Mouse (Mus musculus) CH12.LX (cell line): Measurements from ENCODE around the gene Cxcl10. TPM values are rescaled to one million over a fixed set of nuclear protein-coding genes. Genes with fewer than 3 reads are reported as not detected.

Source experiments
- DNase-seq: peaks from one replicate; pipeline ENCODE4 v3.0.0-alpha.2; 2013; ENCODE audit errors: extremely low read depth
- H3K27ac ChIP-seq: 2 replicates; pipeline ENCODE4 v1.5.1; 2012; ENCODE audit warnings: low read depth, mild to moderate bottlenecking, control low read depth, moderate library complexity; ENCODE audit not compliant: insufficient read depth
- H3K27me3 ChIP-seq: replicated peaks from 2 replicates; pipeline ENCODE3; 2012; ENCODE audit warnings: inconsistent platforms
- H3K36me3 ChIP-seq, 2 experiments: replicated peaks in 1 of 2; 2 replicates each; pipeline versions ENCODE3 to v1.6.1; 2012; ENCODE audit warnings: inconsistent platforms in 1 of 2, low read length in 1 of 2, mild to moderate bottlenecking in 1 of 2, mixed read lengths in 1 of 2, moderate library complexity in 1 of 2; ENCODE audit not compliant: control insufficient read depth in 1 of 2, insufficient read depth in 1 of 2
- H3K4me1 ChIP-seq, 2 experiments: 2 replicates each; pipeline ENCODE4 v1.6.1; 2012; ENCODE audit warnings: inconsistent platforms in 1 of 2, moderate library complexity in 1 of 2; ENCODE audit not compliant: insufficient read depth in 2 of 2, control insufficient read depth in 1 of 2
- H3K4me2 ChIP-seq: 2 replicates; pipeline ENCODE4 v1.6.1; 2012; ENCODE audit warnings: low read depth, mild to moderate bottlenecking, control low read depth; ENCODE audit not compliant: poor library complexity, insufficient read depth, severe bottlenecking
- H3K4me3 ChIP-seq, 3 experiments: fragments of 150-350 bp in 1 of 3; sonication (generic) in 1 of 3; replicated peaks in 1 of 3; 2 replicates each; pipeline versions ENCODE3 to v1.5.1; 2011 to 2012; ENCODE audit warnings: low read depth in 2 of 3, low read length in 2 of 3, mild to moderate bottlenecking in 2 of 3, moderate library complexity in 2 of 3, control low read depth in 1 of 3, improper control_type of control experiment in 1 of 3, inconsistent platforms in 1 of 3, mixed read lengths in 1 of 3; ENCODE audit not compliant: poor library complexity in 1 of 3
- H3K79me2 ChIP-seq: replicated peaks from 2 replicates; pipeline ENCODE4 v1.6.1; 2012; ENCODE audit warnings: mild to moderate bottlenecking, moderate library complexity; ENCODE audit not compliant: control insufficient read depth, poor library complexity, insufficient read depth, severe bottlenecking; ENCODE audit errors: extremely low read depth
- H3K9ac ChIP-seq: 2 replicates; pipeline ENCODE4 v1.6.1; 2012; ENCODE audit warnings: low read depth, mild to moderate bottlenecking, control low read depth, moderate library complexity; ENCODE audit not compliant: insufficient read depth
- H3K9me3 ChIP-seq: replicated peaks from 2 replicates; pipeline ENCODE3; 2012; ENCODE audit warnings: low read length, inconsistent platforms, mixed read lengths
- CTCF ChIP-seq, 2 experiments: IDR thresholded peaks in 1 of 2; conservative IDR thresholded peaks in 1 of 2; 2 replicates each; pipeline ENCODE4 v1.5.1; 2011 to 2012; ENCODE audit warnings: low read depth in 2 of 2, low read length in 2 of 2, improper control_type of control experiment in 1 of 2, inconsistent platforms in 1 of 2, mild to moderate bottlenecking in 1 of 2, moderate library complexity in 1 of 2
- E2F4 ChIP-seq: IDR thresholded peaks from 2 replicates; pipeline ENCODE4 v1.6.1; 2011; ENCODE audit warnings: low read depth, low read length, improper control_type of control experiment; ENCODE audit not compliant: insufficient replicate concordance
- ELF1 ChIP-seq: IDR thresholded peaks from 2 replicates; pipeline ENCODE4 v1.6.1; 2014; ENCODE audit warnings: low read depth, mild to moderate bottlenecking, inconsistent platforms, low read length, improper control_type of control experiment
- ETS1 ChIP-seq: conservative IDR thresholded peaks from 2 replicates; pipeline ENCODE4 v1.6.1; 2012; ENCODE audit warnings: low read depth, mild to moderate bottlenecking, inconsistent platforms, low read length, improper control_type of control experiment, moderate library complexity
- HCFC1 ChIP-seq: IDR thresholded peaks from 2 replicates; pipeline ENCODE4 v1.6.1; 2012; ENCODE audit warnings: low read depth, mild to moderate bottlenecking, inconsistent platforms, low read length, improper control_type of control experiment
- IRF4 ChIP-seq: IDR thresholded peaks from 2 replicates; pipeline ENCODE4 v1.6.1; 2014; ENCODE audit warnings: low read depth, mild to moderate bottlenecking, inconsistent platforms, low read length, improper control_type of control experiment
- JUN ChIP-seq: IDR thresholded peaks from 2 replicates; pipeline ENCODE4 v1.6.1; 2011; ENCODE audit warnings: low read depth, mild to moderate bottlenecking, low read length, improper control_type of control experiment, moderate library complexity; ENCODE audit not compliant: insufficient read depth
- JUND ChIP-seq: conservative IDR thresholded peaks from 2 replicates; pipeline ENCODE4 v1.6.1; 2011; ENCODE audit warnings: low read depth, low read length, improper control_type of control experiment
- KAT2A ChIP-seq: IDR thresholded peaks from 2 replicates; pipeline ENCODE4 v1.6.1; 2012; ENCODE audit warnings: low read length, improper control_type of control experiment, inconsistent platforms; ENCODE audit not compliant: insufficient replicate concordance
- MAX ChIP-seq: IDR thresholded peaks from 2 replicates; pipeline ENCODE4 v1.6.1; 2011; ENCODE audit warnings: low read length, improper control_type of control experiment
- MEF2A ChIP-seq: IDR thresholded peaks from 2 replicates; pipeline ENCODE4 v1.6.1; 2014; ENCODE audit warnings: low read depth, mild to moderate bottlenecking, inconsistent platforms, low read length, improper control_type of control experiment, borderline replicate concordance
- MXI1 ChIP-seq: IDR thresholded peaks from 2 replicates; pipeline ENCODE4 v1.6.1; 2011; ENCODE audit warnings: mild to moderate bottlenecking, low read depth, low read length, improper control_type of control experiment
- MYC ChIP-seq: IDR thresholded peaks from 2 replicates; pipeline ENCODE4 v1.6.1; 2011; ENCODE audit warnings: low read depth, mild to moderate bottlenecking, improper control_type of control experiment, low read length
- PAX5 ChIP-seq: IDR thresholded peaks from 2 replicates; pipeline ENCODE4 v1.6.1; 2012; ENCODE audit warnings: low read length, inconsistent platforms, mixed read lengths
- POLR2A ChIP-seq: IDR thresholded peaks from 2 replicates; pipeline ENCODE4 v1.6.1; 2011; ENCODE audit warnings: low read depth, mild to moderate bottlenecking, improper control_type of control experiment, low read length
- RCOR1 ChIP-seq: conservative IDR thresholded peaks from 2 replicates; pipeline ENCODE4 v1.6.1; 2012; ENCODE audit warnings: low read depth, mild to moderate bottlenecking, inconsistent platforms, low read length, improper control_type of control experiment
- SIN3A ChIP-seq: IDR thresholded peaks from 2 replicates; pipeline ENCODE4 v1.6.1; 2012; ENCODE audit warnings: low read length, improper control_type of control experiment, inconsistent platforms
- USF1 ChIP-seq: IDR thresholded peaks from 2 replicates; pipeline ENCODE4 v1.6.1; 2014; ENCODE audit warnings: low read depth, mild to moderate bottlenecking, inconsistent platforms, low read length, improper control_type of control experiment
- dilution Hi-C: fragments of 300-500 bp; cut with MboI; formaldehyde crosslinking; loops from 2 replicates; pipeline ENCODE4 v1.14.3; 2020; ENCODE audit warnings: low sequenced_read_pairs; ENCODE audit not compliant: extremely low pct_unique_long_range_greater_than_20kb, extremely low pct_ligation_motif_present
- in situ Hi-C: fragments of 300-500 bp; cut with MboI; formaldehyde crosslinking; loops from 3 replicates; pipeline ENCODE4 v1.14.3; 2019; ENCODE audit warnings: low sequenced_read_pairs, low pct_ligation_motif_present, low pct_unique_long_range_greater_than_20kb, mixed read lengths
- polyA plus RNA-seq: library from polyadenylated mRNA; unstranded; fragments of >175 nt; gene quantifications from 2 replicates; pipeline ENCODE4 v1.2.1, GENCODE M21; 2012; ENCODE audit warnings: low read depth; ENCODE audit not compliant: insufficient read length
- total RNA-seq, 2 experiments: library from RNA; depleted of rRNA; stranded (reverse); fragments of 300-350 nt in 1 of 2; fragments of >200 nt in 1 of 2; gene quantifications; 2 replicates each; pipeline ENCODE4 v1.2.3; 2012 to 2014

Gene Cxcl10
- total and polyA plus RNA-seq, 3 experiments, result 0.30 to 4.9 (median 2.6) TPM

- Histone ChIP-seq H3K4me1 (peaks cover 26 to 58% of the 10 kb centered on the region in 2 experiments), H3K4me2 (peak overlapping the region; percentile 57), H3K79me2 (no peaks in the 10 kb centered on the region), H3K36me3 (peaks cover 0 to 10% of the 10 kb centered on the region in 2 experiments), H3K9me3 (peaks cover 2% of the 10 kb centered on the region), H3K27ac (no peak overlapping the region), H3K9ac (no peak overlapping the region), H3K27me3 (no peaks in the 10 kb centered on the region), H3K4me3 (peak overlapping the region in 1 of 3 experiments; percentile 7)
- DNase-seq, result no peak
- in situ Hi-C loops, result no loop called here
- dilution Hi-C loops, result no loop called here
- TF ChIP-seq MYC (no peak), IRF4 (peak; percentile 38; the same call in 1 of the 2 replicates)
These were observed 1.0 kb upstream of the Cxcl10 start for GRCm38 (mm10) chr5:92349731-92350130.

- in situ Hi-C loops (no loop called here), dilution Hi-C loops (no loop called here)
- DNase-seq, result no peak
- H3K4me2 ChIP-seq, result no peak overlapping the region
- H3K9me3 ChIP-seq, result no peaks in the 10 kb centered on the region
- H3K36me3 ChIP-seq, result peaks cover 0 to 10% of the 10 kb centered on the region in 2 experiments
- H3K79me2 ChIP-seq, result no peaks in the 10 kb centered on the region
- TF ChIP-seq IRF4, result no peak
- TF ChIP-seq KAT2A, result no peak
- TF ChIP-seq HCFC1, result no peak
- TF ChIP-seq RCOR1, result no peak
- no peak for TF ChIP-seq MEF2A
- no peak for TF ChIP-seq JUN
- no peak for TF ChIP-seq POLR2A
- TF ChIP-seq MAX, result no peak
- TF ChIP-seq E2F4, result no peak
- no peak for TF ChIP-seq ELF1
- TF ChIP-seq MXI1, result no peak
- TF ChIP-seq CTCF (conservative IDR thresholded peaks at IDR 0.05 in 1 of 2, IDR thresholded peaks at IDR 0.05 in 1 of 2; ENCODE audit: low read depth in 2 of 2, low read length in 2 of 2), result no peak
- TF ChIP-seq SIN3A, result no peak
- TF ChIP-seq USF1, result no peak
- TF ChIP-seq ETS1, result no peak
- no peak for TF ChIP-seq JUND
- no peak for TF ChIP-seq PAX5
- TF ChIP-seq, all 38 proteins: peak for 0
- H3K4me3 ChIP-seq, result no peak overlapping the region
- H3K4me1 ChIP-seq, result peaks cover 17 to 39% of the 10 kb centered on the region in 2 experiments
- no peaks in the 10 kb centered on the region for H3K27me3 ChIP-seq
- no peak overlapping the region for H3K9ac ChIP-seq
- H3K27ac ChIP-seq, result no peak overlapping the region
These were observed 3.7 kb downstream of the Cxcl10 start for GRCm38 (mm10) chr5:92345006-92345405.
